Mouse (Mus musculus) cerebellum, adult 18-20 months (tissue): ENCODE data around the gene Gfy.

Experiments
- DNase-seq, 2 experiments: peaks; one replicate each; pipeline ENCODE4 v3.0.0; 2021

Gene Gfy

DNA sequence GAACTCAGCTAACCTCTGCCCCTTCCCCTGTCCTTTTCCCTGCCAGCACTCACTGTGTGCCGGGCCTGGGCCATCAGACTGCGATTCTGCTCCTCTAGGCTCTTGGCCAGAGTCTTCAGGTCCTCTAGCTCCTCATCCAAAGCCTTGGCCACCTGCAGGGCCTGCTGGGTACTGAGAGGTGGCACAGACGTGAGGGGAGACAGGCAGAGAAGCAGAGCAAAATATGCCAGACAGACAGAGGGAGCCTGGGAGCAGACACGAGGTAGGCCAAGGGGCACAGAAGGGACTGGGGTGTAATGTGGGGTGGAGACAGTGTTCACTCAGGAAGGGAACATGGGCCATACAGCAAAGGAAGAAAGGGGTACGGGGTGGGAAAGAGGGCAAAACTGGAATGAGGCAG, 14.0 kb upstream of the Gfy start:
- DNase-seq = peak; percentile 61 to 70

DNA sequence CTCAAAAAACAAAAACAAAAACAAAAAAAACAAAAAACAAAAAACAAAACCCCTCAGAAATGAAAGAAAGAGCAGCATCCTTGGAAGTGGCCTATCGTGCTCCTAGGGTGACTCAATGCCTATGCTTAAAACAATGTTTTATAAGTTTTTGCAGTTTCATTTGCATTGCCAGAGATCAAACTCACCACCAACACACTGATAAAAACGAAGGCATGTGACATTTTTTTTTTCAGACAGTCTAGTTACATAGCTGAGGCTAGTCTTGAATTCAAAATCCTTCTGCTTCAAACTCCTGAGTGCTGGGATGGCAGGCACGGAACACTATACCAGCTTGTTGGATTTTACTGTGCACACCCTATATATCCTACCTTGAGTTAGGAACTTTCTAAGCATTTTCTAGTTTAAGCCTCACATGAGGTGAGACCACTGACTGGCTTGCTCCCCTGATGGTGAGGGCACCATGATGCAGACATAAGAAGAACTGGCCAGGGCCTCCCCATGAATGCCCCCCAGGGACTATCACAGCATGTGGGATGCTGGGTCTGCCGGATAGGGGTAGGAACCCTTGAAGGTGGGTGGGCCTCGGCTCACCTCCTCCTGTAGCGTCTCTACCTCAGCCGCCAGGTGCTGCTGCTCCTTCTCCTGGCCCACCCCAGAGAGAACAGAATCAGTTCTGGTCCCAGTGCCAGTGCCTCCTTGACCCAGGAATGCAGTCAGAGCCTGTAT, 13.4 kb upstream of the Gfy start:
- peak in 1 of 2 experiments; percentile 36 for DNase-seq

DNA sequence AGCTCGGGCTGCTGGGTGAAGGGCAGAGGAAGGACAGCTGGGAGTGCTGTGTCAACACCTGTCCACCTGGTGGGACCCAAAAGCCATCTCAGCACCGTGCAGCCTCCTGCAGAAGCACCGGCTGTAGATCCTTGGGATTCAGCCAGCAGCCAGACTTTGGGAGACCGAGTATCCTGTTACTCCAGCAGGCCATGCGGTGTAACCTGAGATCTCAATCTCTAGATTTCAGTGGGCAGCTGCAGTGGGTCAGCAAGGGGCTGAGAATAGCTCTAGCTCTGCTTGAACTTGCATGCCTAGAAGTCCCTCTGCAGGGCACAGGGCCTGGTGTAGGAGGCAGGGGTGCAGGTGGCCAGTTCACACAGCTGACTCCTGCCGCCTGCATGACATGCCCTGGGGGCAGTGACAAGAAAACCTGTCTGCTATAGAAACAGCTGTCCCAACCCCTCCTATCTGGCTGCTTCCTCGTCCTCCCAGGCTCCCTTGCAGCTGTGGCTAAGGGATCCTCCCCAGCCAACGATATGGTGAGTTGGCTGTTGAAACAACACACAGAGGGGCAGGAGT, 12.5 kb upstream of the Gfy start:
- DNase-seq = peak; percentile 79 to 85

DNA sequence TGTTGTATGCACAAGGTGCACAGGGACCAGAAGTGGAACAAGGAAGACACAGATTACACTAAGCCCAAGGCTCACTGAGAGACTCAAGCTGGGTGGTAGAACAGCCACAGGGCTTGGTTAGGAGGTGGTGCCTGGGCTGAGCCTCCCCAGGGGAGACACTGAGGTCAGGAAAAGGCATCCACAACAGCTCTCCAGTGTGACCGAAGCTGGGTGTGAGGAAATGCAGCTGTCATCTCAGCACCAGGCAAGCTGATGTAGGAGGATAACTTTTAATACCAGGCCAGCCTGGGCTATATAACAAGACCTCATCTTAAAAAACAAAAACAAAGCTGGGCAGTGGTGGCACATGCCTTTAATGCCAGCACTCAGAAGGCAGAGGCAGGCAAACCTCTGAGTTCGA, 11.8 kb upstream of the Gfy start:
- no peak for DNase-seq

DNA sequence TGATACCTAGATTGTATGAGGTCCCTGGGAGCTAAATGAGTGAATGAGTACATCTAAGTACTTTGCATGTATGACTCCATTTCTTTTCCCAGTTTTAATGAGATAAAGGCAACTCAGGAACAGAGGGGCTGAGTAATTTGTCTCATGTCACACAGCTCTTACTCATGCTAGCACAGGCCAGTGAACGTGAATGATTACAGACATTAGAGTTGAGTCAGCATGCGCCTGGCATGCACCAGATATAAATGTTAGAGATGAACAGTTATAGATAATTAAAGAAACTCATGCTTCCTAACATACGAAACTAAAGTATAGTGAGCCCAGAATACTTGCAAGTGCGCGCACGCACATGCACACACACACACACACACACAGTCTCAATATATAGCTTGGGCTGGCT, 10.8 kb upstream of the Gfy start:
- peak in 1 of 2 experiments; percentile 6 for DNase-seq

DNA sequence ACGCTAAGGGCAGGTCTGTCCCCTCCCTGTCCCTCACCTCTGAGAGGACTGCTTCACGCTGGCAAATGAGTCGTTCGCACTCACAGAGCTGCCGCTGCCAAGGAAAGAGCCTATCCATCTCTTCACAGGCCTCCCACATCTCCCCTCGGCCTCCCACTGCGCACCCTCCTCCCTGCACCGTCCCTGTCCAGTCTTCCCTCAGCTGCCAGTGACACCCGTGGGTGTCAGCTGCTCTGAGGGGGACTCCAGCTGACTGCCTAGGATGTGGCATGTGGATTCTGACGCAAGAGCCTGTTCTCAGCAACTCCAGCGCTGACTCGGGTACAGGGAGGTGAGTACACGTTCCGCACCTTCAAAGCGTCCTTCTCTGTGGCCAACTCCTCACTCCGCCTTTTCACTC, 10.2 kb upstream of the Gfy start:
- DNase-seq = peak in 1 of 2 experiments; percentile 31

DNA sequence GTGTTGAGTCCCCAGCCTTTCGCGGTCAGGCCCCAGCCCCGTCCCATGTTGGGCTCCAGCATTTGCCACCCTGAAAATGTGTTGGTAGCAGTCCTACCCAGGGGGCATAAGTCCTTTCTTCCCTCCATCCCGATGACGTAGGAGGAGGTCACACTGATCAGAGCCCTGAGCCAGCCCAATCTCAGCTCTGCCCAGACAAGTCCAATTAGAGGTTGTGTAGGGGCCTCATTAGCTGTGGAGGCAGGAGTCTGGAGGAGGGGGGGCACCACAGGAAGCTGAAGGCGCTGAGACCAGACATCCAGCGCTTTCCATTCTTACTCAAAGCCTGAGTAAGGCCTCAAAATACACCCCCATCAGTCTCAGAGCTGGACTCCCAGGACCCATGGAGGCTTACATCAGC, 6.6 kb upstream of the Gfy start:
- no peak for DNase-seq

DNA sequence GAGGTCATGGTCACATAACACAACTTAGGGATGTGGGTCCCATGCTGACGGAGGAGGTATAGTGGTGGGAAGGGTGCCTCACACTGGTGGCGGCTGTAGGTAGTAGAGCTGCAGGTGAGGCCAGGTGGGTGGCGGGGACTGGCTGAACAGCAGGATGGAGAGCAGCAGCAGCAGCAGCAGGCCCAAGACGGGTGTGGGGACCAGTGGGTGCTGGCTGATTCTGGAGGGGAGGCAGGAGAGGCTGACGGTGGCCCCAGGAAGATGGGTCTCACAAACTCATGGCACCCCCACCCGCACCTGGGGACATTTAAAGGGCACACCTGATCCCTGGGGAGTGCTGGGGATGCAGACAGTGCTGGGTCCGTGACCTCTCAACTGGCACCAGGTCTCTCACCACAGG, 4.3 kb upstream of the Gfy start:
- no peak for DNase-seq

DNA sequence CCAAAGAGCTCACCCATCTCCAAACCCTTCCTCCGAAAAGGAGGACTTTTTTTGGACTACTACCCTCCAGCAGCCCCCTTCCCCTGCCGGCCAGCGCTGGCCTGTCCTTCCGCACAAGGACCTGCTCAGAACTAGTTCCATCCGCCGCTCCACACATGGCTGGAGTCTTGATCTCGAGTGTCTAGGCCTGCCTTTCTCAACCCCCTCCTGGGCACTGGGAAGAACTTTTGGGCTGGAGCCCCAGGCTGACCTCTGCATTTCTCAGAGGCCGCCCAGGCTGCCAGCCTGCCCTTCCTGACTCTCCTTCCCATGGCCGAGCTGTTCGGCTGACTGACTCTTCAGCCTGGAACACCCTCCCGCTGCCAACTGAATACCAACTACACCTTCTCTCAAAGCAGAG, 3.2 kb upstream of the Gfy start:
- no peak for DNase-seq

DNA sequence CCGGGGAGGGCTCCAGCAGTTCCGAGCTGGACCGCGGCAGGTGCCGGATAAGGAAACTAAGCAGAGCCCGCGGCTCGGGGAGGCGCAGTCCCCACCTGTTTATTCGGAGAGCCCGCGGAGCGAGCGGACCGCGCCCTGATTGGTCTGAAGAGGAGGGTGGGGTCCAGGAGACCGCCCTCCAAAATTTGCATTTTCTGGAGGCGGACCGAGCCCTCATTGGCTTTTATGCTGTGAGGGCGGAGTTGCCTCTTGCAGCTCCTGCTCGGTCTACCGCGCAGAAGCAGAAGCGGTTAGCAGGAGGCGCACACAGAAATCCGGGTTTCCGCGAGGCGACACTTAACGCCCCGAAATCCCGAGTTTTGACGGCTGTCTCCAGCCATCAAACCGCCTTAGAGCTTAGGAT, 2.8 kb upstream of the Gfy start:
- peak; percentile 85 to 95 for DNase-seq

DNA sequence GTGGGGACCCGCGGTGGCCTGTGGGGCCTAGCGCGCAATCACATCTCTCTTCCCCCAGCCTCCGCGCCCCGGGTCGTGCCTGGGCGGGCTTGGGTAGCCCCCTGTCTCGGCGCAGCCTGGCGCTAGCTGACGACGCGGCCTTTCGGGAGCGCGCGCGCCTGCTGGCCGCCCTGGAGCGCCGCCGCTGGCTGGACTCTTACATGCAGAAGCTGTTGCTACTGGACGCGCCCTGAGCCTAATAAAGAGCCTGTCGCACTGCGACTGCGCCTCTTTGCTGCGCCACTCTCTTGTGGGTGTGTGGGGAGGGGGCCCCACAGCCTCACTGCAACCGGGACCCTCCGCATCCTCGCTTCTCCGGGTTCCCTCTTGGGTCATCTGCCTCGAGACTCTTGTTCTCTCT, 2.2 kb upstream of the Gfy start:
- DNase-seq = no peak

DNA sequence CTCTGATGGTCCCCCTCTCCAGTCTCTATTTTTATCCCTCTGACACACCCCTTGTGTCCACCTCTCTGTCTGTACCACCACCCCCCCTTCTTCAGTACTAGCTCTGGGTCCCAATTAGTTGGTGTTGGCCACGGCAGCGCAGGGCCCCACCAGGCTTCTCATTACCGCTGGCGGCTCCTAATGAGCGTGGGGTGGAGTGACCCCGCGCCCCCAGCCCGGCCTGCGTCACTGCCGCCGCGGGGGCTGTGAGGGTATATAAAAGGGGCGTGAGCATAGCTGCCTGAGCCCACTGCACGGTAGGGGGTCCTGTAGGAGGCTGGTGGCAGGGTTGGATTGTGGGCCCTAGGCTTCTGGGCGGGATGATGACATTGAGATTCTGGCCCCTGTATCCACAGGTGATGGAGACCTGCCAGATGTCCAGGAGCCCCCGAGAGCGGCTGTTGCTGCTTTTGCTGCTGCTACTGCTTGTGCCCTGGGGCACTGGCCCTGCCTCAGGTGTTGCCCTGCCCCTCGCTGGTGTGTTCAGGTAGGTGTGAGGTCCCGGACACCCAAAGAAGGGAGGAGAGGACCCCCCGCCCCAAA, 1.6 kb upstream of the Gfy start, which contains the start of gene Pth2:
Gene Pth2, plus strand, starts transcription at position 100 of the 582 bp plus-strand sequence.
- no peak for DNase-seq

DNA sequence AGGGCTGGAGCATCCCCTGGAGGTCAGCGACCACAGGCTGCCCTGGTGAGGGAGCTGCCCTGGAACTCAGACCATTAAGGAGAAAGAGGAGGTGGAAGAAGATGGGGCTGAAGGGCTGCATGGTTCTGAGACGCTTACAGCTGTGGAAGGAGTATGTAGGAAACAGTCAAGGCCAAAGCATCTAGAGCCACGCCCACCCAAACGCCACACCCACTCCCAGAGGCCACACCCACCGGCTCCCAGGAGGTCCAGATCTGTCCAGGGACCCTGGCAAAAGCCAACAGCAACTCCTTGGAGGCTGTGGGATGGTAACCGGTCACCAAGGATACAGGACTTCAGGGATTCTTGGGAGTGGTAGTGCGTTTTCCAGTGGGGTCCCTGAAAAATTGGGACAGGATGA, 819 bp downstream of the Gfy start:
- peak in 1 of 2 experiments; percentile 7 for DNase-seq

DNA sequence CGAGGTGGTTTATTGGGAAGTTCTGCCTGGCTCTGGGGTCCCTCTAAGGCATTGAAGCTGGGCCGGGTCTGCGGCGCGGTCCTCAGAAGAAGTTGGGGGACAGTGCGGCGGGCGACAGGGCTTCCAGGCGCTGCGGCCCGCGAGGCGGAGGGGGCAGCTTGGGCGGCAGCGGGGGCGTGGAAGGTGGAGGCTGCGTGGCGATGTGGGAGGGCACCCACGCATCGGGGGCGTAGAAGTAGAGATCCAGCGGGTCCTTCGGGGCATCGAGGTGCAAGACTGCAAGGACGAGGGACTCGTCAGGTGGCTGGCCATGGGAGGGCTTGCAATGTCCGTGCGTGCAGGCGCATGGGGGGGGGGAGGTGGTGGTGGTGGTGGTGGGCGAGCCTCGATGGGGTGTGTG, 3.0 kb downstream of the Gfy start:
- peak in 1 of 2 experiments; percentile 28 for DNase-seq

DNA sequence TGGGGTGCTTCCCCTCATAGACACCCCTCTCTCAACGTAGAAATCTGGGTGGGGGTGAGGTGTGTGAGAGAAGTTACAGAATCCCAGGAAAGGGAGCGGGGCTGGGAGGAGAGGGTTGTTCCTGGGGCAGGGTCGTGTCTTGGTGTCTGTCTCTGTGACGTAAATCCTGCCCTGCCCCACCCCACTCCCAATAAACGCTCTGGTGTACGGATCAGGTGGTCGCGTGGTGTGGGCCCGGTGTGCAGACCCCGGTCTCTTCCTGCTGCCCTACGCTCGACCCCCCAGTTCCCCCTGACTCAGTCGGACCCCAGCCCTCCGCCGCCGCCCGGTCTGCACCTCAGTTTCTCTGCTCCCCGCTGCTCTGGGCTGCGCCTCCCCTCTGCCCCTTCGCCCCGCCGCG, 3.4 kb downstream of the Gfy start:
- DNase-seq = peak in 1 of 2 experiments; percentile 12

DNA sequence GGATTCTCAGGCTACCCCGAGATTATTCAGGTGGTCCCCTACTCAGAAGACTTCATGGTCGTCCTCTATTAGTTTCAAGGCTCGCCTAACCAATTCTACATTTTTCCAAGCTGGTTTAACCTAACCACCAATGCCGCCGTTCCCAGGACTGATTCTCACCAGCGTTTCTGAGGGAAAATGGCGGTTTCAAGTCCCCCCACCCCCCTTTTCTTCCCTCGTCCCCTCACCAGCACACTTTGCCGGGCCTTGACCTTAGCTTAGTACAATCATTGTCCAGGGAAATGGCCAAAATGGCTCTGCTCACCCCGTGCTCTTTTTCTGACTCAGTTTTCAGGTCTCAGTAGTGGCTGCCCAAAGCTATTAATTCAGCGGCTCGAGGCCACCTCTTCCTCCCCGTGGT, 4.0 kb downstream of the Gfy start:
- DNase-seq = no peak

DNA sequence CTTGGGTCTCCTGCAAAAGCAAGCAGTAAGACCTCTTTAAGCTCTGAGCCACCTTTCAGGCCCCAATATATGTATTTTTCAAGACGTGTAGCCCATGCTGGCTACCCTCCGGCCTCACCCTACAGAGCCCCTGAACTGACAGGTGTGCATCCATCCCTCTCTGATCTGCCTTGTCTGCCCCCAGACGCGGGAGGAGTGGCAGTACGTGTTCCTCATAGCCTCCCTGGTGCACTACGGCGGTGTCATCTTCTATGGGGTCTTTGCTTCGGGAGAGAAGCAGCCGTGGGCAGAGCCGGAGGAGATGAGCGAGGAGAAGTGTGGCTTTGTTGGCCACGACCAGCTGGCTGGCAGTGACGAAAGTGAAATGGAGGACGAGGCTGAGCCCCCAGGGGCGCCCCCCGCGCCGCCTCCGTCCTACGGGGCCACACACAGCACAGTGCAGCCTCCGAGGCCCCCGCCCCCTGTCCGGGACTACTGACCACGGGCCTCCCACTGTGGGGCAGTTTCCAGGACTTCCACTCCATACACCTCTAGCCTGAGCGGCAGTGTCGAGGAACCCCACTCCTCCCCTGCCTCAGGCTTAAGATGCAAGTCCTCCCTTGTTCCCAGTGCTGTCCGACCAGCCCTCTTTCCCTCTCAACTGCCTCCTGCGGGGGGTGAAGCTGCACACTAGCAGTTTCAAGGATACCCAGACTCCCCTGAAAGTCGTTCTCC, 4.6 kb downstream of the Gfy start:
- DNase-seq = peak in 1 of 2 experiments; percentile 23

DNA sequence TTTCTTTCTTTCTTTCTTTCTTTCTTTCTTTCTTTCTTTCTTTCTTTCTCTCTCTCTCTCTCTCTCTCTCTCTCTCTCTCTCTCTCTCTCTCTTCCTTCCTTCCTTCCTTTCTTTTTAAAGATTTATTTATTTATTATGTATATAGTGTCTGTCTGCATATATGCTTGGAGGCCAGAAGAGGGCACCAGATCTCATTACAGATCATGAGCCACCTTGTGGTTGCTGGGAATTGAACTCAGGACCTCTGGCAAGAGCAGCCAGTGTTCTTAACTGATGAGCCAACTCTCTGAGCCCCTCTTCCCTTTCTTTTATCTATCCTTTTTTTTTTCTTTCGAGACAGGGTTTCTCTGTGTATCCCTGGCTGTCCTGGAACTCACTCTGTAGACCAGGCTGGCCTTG, 5.6 kb downstream of the Gfy start:
- peak in 1 of 2 experiments; percentile 36 for DNase-seq

DNA sequence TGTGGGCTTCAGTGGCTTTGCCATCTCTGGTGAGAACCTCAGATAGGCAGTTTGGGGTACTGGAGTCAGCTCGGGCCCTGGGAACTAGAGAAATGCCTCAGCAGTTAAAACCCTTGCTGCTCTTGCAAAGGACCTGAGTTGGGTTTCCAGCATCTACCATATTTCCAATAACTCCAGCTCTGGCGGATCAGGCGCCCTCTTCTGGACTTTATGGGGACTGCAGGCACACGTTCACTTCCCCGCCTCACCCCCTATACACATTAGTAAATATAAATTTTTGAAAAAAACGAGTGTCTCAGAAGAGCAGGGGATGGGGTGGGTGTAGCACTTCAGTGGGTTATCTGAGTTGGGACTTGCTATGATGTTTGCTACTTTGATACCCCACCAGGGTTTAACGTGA, 6.4 kb downstream of the Gfy start:
- peak; percentile 38 to 61 for DNase-seq

DNA sequence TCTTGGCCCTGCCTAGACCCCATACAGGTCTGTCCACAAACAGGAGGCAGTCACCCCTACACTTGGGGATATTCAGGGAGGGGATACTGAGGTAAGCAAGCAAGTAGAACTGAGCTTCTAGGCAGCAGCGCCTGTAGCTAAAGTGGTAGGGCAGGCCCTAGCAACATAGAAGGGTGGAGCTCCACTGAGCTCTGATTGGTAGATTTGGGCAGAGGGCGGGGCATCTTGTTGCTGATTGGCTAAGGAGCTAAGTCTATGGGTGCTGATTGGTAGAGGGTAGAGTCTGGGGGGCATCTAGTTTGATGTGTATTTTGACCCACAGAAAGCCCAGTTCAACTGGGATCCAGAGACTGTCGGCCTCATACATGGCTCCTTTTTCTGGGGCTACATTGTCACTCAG, 9.9 kb downstream of the Gfy start:
- peak; percentile 71 to 79 for DNase-seq

DNA sequence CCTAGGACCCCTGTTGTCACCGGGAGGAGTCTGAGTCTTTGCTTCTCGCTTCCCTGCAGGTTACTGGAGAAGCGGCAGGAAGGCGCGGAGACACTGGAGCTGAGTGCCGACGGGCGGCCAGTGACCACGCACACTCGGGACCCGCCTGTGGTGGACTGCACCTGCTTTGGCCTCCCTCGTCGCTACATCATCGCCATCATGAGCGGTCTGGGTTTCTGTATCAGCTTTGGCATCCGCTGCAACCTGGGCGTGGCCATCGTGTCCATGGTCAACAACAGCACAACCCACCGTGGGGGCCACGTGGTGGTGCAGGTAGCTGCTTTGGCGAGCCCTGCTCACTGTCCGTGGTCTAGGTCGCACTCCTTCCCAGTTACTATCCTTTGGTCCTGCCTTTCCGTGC, 10.7 kb downstream of the Gfy start:
- DNase-seq = peak; percentile 66 to 69

DNA sequence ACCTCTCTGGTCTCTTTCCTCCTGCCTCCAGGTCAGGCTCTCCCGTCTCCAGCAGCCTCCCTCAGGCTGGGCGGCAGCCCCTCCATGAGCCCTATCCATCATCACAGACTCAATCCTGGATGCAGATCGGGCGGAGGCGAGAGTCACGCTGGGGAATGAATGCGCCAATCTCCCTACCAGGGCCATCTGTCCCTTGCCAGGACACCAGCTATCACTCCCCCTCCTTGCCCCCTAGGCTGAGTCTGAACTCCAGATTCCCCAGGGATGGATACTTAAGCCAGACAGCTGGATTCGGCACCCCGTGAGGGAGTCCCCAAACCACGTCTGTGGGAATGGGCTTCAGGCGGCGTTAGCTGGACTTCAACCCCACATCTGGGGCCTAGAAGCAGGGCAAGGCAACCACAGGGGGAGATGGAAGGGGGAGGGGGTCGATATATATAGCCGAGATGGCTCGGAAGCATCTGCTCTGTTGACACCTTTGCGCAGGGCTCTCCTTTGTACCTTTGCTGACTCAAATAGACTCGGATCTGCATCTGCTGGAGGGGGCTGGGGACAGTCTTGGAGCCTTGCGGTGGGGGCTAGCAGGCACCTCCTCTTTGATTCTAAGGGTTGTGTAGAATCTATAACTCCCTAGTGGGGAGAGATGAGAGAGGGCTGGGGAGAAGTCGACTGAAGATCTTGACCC, 11.5 kb downstream of the Gfy start:
- DNase-seq = peak; percentile 80 to 84

DNA sequence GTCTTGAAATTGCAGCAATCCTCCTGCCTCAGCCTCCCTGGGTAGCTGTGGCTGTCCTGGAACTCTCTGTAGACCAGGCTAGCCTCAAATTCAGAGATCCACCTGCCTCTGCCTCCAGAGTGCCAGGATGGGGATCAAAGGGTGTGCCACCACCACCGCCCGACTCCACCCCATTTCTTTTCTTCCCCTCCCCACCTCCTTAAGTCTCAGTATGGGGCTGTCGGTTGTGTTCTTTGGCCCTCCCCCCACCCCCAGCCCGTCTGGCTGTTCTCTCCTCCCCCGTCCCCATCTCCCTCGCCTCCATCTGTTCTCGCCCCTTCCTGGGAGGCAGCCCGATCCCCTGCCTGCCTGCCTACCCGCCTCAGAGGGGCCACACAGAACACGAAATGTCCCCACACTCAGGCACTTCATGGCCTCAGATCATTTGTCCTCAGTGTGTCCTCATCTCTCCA, 12.4 kb downstream of the Gfy start:
- DNase-seq = peak; percentile 71 to 72
